Mouse (Mus musculus): ENCODE results near the gene Runx2. TPM values are rescaled to one million over a fixed set of nuclear protein-coding genes. Genes with fewer than 3 reads are reported as not detected.

The Runx2 gene
- polyA plus RNA-seq (2014; fragmentation: Nextera tagmentation; extraction: Ambion mirVana), result 2.1 and 2.2 TPM in 2 replicates

DNA sequence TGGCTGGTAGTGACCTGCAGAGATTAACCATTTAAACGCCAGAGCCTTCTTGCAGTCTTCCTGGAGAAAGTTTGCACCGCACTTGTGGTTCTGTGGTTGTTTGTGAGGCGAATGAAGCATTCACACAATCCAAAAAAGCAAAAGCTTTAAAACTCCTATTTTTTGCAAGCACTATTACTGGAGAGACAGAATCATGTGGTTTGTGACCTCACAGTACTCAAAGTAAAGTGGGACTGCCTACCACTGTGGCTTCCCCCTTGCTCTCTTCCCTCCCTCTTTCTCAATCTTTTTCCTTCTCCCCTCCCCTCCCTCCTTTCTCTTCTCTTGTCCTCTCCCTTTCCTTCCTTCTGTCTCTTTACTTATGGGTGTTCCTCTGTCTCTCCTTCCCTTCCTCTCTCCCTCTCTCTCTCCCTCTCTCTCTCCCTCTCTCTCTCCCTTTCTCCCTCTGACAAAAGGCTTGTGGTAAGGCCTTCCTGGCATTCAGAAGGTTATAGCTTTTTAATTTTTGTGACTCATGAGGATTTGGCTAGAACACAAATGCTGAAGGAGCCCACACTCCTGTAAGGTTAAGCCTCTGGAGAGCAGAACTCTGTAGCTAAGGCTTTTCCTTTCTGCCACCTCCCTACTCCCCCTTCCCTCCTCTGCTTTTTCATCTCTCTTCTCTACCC is at the start of gene Runx2:
Runx2 (minus strand) TSS at position 290 of the 668 bp plus-strand sequence.
- DNase-seq (ENCODE audit: low spot score) (no peak), ATAC-seq (replicated peaks; ENCODE audit: low FRiP score) (no peak)
- Histone ChIP-seq H3K9me3 (ENCODE audit: control insufficient read depth, low read length) (no peaks in the 10 kb centered on the region), H3K27ac (ENCODE audit: low read depth, low read length) (no peak within 1 kb of the TSS), H3K4me1 (replicated peaks; ENCODE audit: control insufficient read depth, insufficient read depth, low read length) (no peaks in the 10 kb centered on the region), H3K27me3 (ENCODE audit: control insufficient read depth, insufficient read depth, low read length) (no peaks in the 10 kb centered on the region), H3K9ac (ENCODE audit: low read length) (no peak within 1 kb of the TSS), H3K36me3 (ENCODE audit: control insufficient read depth, insufficient read depth, low read length) (no peaks in the 10 kb centered on the region), H3K4me2 (ENCODE audit: low read depth, low read length, severe bottlenecking) (no peak within 1 kb of the TSS), H3K4me3 (ENCODE audit: low read depth, low read length) (no peak within 1 kb of the TSS)
- 19% methylated on average over 3 of the region's 3 CpGs for WGBS

GRCm38 (mm10) chr17:44863165-44863564 is 48.6 kb upstream of the Runx2 start:
- Histone ChIP-seq H3K27me3 (ENCODE audit: control insufficient read depth, insufficient read depth, low read length) (no peaks in the 10 kb centered on the region), H3K4me1 (replicated peaks; ENCODE audit: control insufficient read depth, insufficient read depth, low read length) (no peaks in the 10 kb centered on the region), H3K4me2 (ENCODE audit: low read depth, low read length, severe bottlenecking) (no peak overlapping the region), H3K27ac (ENCODE audit: low read depth, low read length) (no peak overlapping the region), H3K4me3 (ENCODE audit: low read depth, low read length) (no peak overlapping the region), H3K9ac (ENCODE audit: low read length) (no peak overlapping the region), H3K9me3 (ENCODE audit: control insufficient read depth, low read length) (no peaks in the 10 kb centered on the region), H3K36me3 (ENCODE audit: control insufficient read depth, insufficient read depth, low read length) (no peaks in the 10 kb centered on the region)
- WGBS, result 97% methylated on average over 6 of the region's 6 CpGs
- no peak for ATAC-seq (replicated peaks; ENCODE audit: low FRiP score)
- no peak for DNase-seq (ENCODE audit: low spot score)

DNA sequence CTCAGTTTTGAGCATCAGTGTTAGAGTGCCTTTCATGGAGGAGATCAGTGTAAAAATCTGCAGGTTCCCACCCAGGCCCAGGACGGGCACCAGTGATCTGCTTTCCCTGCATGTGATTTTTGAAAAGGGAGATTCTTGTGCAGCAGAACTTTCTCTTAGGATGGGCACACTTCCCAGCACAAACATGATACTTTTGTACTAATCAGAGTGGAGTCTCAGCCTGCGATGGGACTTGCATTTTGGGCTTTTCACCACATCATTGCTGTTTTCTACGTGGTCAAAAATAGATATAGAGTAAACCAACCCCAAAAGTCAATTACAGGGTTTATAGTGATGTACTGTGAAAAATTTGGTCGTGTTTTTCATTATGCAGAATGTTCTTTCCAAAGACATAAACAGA is 27.6 kb upstream of the Runx2 start:
- ATAC-seq (replicated peaks; ENCODE audit: low FRiP score) (no peak), DNase-seq (ENCODE audit: low spot score) (no peak)
- Histone ChIP-seq H3K4me2 (ENCODE audit: low read depth, low read length, severe bottlenecking) (no peak overlapping the region), H3K27ac (ENCODE audit: low read depth, low read length) (no peak overlapping the region), H3K4me3 (ENCODE audit: low read depth, low read length) (no peak overlapping the region), H3K27me3 (ENCODE audit: control insufficient read depth, insufficient read depth, low read length) (no peaks in the 10 kb centered on the region), H3K36me3 (ENCODE audit: control insufficient read depth, insufficient read depth, low read length) (no peaks in the 10 kb centered on the region), H3K9me3 (ENCODE audit: control insufficient read depth, low read length) (no peaks in the 10 kb centered on the region), H3K4me1 (replicated peaks; ENCODE audit: control insufficient read depth, insufficient read depth, low read length) (no peaks in the 10 kb centered on the region), H3K9ac (ENCODE audit: low read length) (no peak overlapping the region)
- WGBS, result 82% methylated on average over 4 of the region's 4 CpGs

DNA sequence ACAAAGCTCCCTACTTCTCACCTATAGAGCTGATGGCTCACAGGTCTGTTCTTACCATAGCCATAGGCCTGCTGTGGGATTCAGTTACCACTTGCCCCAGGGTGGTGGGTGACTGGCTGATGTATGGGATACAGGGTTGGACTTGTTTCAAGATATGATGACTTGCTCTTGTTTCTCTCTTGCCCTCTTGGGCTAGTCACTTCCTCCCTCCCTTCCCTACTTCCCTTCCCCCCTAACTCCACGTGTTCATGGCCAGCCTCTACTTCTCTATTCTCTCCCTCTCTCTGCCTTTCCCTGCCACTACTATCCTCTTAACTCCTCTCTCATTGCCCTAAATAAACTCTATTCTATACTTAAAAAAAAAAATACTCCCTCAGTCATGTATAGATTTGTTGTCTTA is 16.6 kb upstream of the Runx2 start:
- no peaks in the 10 kb centered on the region for H3K9me3 ChIP-seq (ENCODE audit: control insufficient read depth, low read length)
- ATAC-seq (replicated peaks; ENCODE audit: low FRiP score) (no peak), DNase-seq (ENCODE audit: low spot score) (no peak)
- 85% methylated on average over 1 of the region's 1 CpGs for whole genome bisulfite sequencing
- no peak overlapping the region for H3K27ac ChIP-seq (ENCODE audit: low read depth, low read length)
- H3K27me3 ChIP-seq (ENCODE audit: control insufficient read depth, insufficient read depth, low read length), result no peaks in the 10 kb centered on the region
- no peak overlapping the region for H3K9ac ChIP-seq (ENCODE audit: low read length)
- no peaks in the 10 kb centered on the region for H3K36me3 ChIP-seq (ENCODE audit: control insufficient read depth, insufficient read depth, low read length)
- H3K4me1 ChIP-seq (replicated peaks; ENCODE audit: control insufficient read depth, insufficient read depth, low read length), result no peaks in the 10 kb centered on the region
- no peak overlapping the region for H3K4me2 ChIP-seq (ENCODE audit: low read depth, low read length, severe bottlenecking)
- H3K4me3 ChIP-seq (ENCODE audit: low read depth, low read length), result no peak overlapping the region

GRCm38 (mm10) chr17:44829587-44829986 is 15.0 kb upstream of the Runx2 start:
- WGBS, result 92% methylated on average over 3 of the region's 3 CpGs
- H3K27ac ChIP-seq (ENCODE audit: low read depth, low read length), result no peak overlapping the region
- H3K9me3 ChIP-seq (ENCODE audit: control insufficient read depth, low read length), result no peaks in the 10 kb centered on the region
- ATAC-seq (replicated peaks; ENCODE audit: low FRiP score), result no peak
- no peaks in the 10 kb centered on the region for H3K4me1 ChIP-seq (replicated peaks; ENCODE audit: control insufficient read depth, insufficient read depth, low read length)
- no peak for DNase-seq (ENCODE audit: low spot score)
- H3K9ac ChIP-seq (ENCODE audit: low read length), result no peak overlapping the region
- no peak overlapping the region for H3K4me3 ChIP-seq (ENCODE audit: low read depth, low read length)
- no peak overlapping the region for H3K4me2 ChIP-seq (ENCODE audit: low read depth, low read length, severe bottlenecking)
- no peaks in the 10 kb centered on the region for H3K36me3 ChIP-seq (ENCODE audit: control insufficient read depth, insufficient read depth, low read length)
- no peaks in the 10 kb centered on the region for H3K27me3 ChIP-seq (ENCODE audit: control insufficient read depth, insufficient read depth, low read length)

DNA sequence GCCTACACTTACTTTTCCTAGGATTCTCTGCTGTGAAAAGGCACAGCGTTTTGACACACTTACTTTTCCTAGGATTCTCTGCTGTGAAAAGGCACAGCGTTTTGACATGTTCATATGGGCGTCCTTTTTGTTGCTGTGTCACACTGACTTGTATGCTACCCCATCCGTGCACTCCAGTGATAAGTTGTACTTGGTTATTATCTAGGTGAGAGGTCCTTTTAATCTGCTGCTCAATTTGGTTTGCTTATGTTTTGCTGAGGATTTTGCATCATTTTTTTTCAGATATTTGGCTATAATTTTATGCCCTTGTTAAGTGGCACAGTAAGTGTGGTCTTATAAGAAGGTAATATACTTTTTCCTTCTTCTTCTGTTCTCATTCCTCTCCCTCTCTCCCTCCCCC is 13.4 kb upstream of the Runx2 start:
- WGBS, result 82% methylated on average over 4 of the region's 4 CpGs
- Histone ChIP-seq H3K4me2 (ENCODE audit: low read depth, low read length, severe bottlenecking) (no peak overlapping the region), H3K4me3 (ENCODE audit: low read depth, low read length) (no peak overlapping the region), H3K27me3 (ENCODE audit: control insufficient read depth, insufficient read depth, low read length) (no peaks in the 10 kb centered on the region), H3K9me3 (ENCODE audit: control insufficient read depth, low read length) (no peaks in the 10 kb centered on the region), H3K9ac (ENCODE audit: low read length) (no peak overlapping the region), H3K4me1 (replicated peaks; ENCODE audit: control insufficient read depth, insufficient read depth, low read length) (no peaks in the 10 kb centered on the region), H3K36me3 (ENCODE audit: control insufficient read depth, insufficient read depth, low read length) (no peaks in the 10 kb centered on the region), H3K27ac (ENCODE audit: low read depth, low read length) (no peak overlapping the region)
- no peak for ATAC-seq (replicated peaks; ENCODE audit: low FRiP score)
- no peak for DNase-seq (ENCODE audit: low spot score)

- no peaks in the 10 kb centered on the region for H3K36me3 ChIP-seq (ENCODE audit: control insufficient read depth, insufficient read depth, low read length)
- 88% methylated on average over 3 of the region's 3 CpGs for whole genome bisulfite sequencing
- no peaks in the 10 kb centered on the region for H3K9me3 ChIP-seq (ENCODE audit: control insufficient read depth, low read length)
- H3K27me3 ChIP-seq (ENCODE audit: control insufficient read depth, insufficient read depth, low read length), result no peaks in the 10 kb centered on the region
- H3K4me2 ChIP-seq (ENCODE audit: low read depth, low read length, severe bottlenecking), result no peak overlapping the region
- ATAC-seq (replicated peaks; ENCODE audit: low FRiP score), result no peak
- no peak overlapping the region for H3K9ac ChIP-seq (ENCODE audit: low read length)
- H3K27ac ChIP-seq (ENCODE audit: low read depth, low read length), result no peak overlapping the region
- no peaks in the 10 kb centered on the region for H3K4me1 ChIP-seq (replicated peaks; ENCODE audit: control insufficient read depth, insufficient read depth, low read length)
- H3K4me3 ChIP-seq (ENCODE audit: low read depth, low read length), result no peak overlapping the region
- DNase-seq (ENCODE audit: low spot score), result no peak
Observed at GRCm38 (mm10) chr17:44827124-44827523, 12.5 kb upstream of the Runx2 start.

- DNase-seq (ENCODE audit: low spot score) (no peak), ATAC-seq (replicated peaks; ENCODE audit: low FRiP score) (no peak)
- no peaks in the 10 kb centered on the region for H3K4me1 ChIP-seq (replicated peaks; ENCODE audit: control insufficient read depth, insufficient read depth, low read length)
- WGBS, result 86% methylated on average over 5 of the region's 5 CpGs
- H3K4me3 ChIP-seq (ENCODE audit: low read depth, low read length), result no peak overlapping the region
- H3K4me2 ChIP-seq (ENCODE audit: low read depth, low read length, severe bottlenecking), result no peak overlapping the region
- H3K9me3 ChIP-seq (ENCODE audit: control insufficient read depth, low read length), result no peaks in the 10 kb centered on the region
- no peak overlapping the region for H3K9ac ChIP-seq (ENCODE audit: low read length)
- H3K27me3 ChIP-seq (ENCODE audit: control insufficient read depth, insufficient read depth, low read length), result no peaks in the 10 kb centered on the region
- no peak overlapping the region for H3K27ac ChIP-seq (ENCODE audit: low read depth, low read length)
- H3K36me3 ChIP-seq (ENCODE audit: control insufficient read depth, insufficient read depth, low read length), result no peaks in the 10 kb centered on the region
Observed at GRCm38 (mm10) chr17:44821940-44822339, 7.3 kb upstream of the Runx2 start.

DNA sequence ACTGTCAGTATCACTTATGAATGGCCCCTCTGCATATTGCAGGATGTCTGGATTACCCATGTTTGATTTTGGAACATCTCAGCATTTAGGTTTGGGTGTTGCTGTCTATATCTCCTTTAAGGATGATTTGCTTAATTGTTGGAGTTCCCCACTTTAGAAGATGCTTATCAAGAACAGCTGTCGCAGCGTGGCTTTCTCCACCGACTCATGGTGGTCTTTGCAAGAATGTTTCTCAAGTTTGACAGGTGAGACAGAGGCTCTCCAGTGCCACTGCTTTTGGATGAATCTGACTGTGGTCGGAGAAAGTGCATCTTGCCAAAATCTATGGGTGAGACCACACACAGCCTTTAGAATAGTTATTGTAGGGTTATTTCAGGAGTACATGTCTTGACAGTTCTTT is 5.2 kb upstream of the Runx2 start:
- no peak overlapping the region for H3K4me2 ChIP-seq (ENCODE audit: low read depth, low read length, severe bottlenecking)
- H3K9me3 ChIP-seq (ENCODE audit: control insufficient read depth, low read length), result no peaks in the 10 kb centered on the region
- no peaks in the 10 kb centered on the region for H3K4me1 ChIP-seq (replicated peaks; ENCODE audit: control insufficient read depth, insufficient read depth, low read length)
- H3K36me3 ChIP-seq (ENCODE audit: control insufficient read depth, insufficient read depth, low read length), result no peaks in the 10 kb centered on the region
- WGBS, result 79% methylated on average over 4 of the region's 4 CpGs
- DNase-seq (ENCODE audit: low spot score) (no peak), ATAC-seq (replicated peaks; ENCODE audit: low FRiP score) (no peak)
- H3K27ac ChIP-seq (ENCODE audit: low read depth, low read length), result no peak overlapping the region
- H3K4me3 ChIP-seq (ENCODE audit: low read depth, low read length), result no peak overlapping the region
- no peak overlapping the region for H3K9ac ChIP-seq (ENCODE audit: low read length)
- no peaks in the 10 kb centered on the region for H3K27me3 ChIP-seq (ENCODE audit: control insufficient read depth, insufficient read depth, low read length)
